Mouse (Mus musculus): ENCODE results near the gene Smc6.

The Smc6 gene

DNA sequence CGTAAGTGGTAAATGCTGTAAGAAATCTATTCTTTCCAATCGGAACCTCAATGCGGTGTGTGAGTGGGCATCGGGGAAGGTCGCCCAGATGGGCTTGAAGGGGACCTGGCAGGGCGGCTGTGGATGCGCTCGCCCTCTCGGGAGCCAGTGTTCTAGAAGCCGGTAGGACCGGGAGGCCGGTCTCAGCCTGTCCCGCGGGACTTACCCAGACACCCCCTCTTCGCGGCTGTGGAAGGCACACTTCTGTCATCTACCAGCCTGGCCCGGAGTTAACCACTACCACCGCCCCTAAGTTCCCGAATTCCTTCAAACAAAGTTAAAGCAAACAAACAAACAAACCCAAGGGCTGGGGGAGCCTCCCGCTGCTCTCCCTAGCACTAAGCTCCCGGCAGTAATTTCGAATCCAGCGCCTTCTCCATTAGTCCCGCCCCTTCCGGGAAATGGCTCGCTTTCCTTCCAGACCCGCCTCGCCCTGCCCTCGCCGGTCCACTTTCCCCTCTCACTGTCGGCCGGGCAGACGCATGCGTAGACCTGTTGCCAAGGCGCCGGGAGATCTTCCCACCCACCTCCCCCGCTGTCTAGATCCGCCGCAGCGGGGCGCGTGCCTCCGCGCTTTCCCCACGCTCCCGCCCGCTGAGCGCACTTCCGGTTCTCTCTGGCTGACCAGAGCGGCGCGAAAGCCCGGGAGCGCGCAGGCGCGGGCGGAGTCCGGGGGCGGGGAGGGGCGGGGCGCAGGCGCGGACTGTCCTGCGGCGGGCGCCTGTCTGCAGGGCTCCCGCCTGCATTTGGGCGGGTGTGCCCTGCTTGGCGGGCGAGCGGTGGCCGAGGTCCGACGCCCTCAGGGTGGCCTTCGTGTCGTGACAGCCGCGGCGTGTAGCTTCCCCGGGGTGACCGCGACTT, at the start of gene Smc6, which contains the start of gene Gen1:
Gene Smc6 (plus strand): TSS at position 505 of the 900 bp plus-strand sequence.
Gene Gen1 (minus strand): TSS at position 420 of the 900 bp plus-strand sequence.
- DNase-seq (ENCODE audit: low spot score) = peak; percentile 98

- DNase-seq (ENCODE audit: low spot score) = no peak
Measured at GRCm38 (mm10) chr12:11216454-11216853, 49.2 kb upstream of the Smc6 start.

- DNase-seq (ENCODE audit: low spot score) = no peak
Measured at GRCm38 (mm10) chr12:11217726-11218250, 47.9 kb upstream of the Smc6 start.

DNA sequence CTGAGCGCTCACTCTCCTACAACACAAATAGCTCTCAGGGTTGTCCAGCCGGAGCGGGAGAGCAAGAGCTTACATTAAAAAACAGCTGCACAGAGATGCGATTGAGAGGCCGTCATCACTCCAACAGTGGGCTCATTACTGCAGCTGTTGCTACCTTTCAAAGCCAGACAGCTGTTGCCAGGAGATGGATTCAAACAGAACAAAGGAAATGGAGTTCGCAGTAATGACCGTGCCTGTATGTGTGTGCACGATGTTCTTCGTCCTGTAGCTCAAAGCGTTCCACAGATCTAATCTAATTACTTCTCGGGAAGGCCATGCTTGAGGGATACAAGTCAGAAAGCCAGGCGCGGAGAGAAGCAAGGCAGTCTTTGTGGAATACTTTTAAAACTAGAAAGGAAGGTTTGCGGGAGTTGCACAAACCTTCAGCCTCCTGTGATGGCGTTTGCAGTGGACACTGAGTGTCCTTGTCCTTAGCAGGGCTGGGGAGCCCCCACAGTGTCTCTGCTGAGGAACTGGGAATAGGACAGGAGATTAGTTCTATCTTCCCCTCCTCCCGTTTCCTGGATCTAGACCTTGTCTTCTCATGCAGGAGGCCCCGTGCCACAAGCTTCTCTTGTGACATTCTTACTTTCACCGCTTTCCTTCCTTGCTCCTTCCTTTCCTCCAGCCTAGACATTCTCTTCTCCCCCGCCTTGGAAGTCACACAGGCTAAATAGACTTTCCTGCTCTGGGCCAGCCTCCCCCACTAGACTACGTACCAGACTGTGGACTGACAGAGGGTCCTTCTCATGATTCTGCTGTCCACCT, 44.0 kb upstream of the Smc6 start:
- DNase-seq (ENCODE audit: low spot score) = no peak

- DNase-seq (ENCODE audit: low spot score) = no peak
Measured at GRCm38 (mm10) chr12:11222566-11222965, 43.1 kb upstream of the Smc6 start.

GRCm38 (mm10) chr12:11223090-11223489, 42.6 kb upstream of the Smc6 start:
- no peak for DNase-seq (ENCODE audit: low spot score)

GRCm38 (mm10) chr12:11224722-11225121, 41.0 kb upstream of the Smc6 start:
- no peak for DNase-seq (ENCODE audit: low spot score)

GRCm38 (mm10) chr12:11226123-11226522, 39.6 kb upstream of the Smc6 start:
- DNase-seq (ENCODE audit: low spot score) = no peak

DNA sequence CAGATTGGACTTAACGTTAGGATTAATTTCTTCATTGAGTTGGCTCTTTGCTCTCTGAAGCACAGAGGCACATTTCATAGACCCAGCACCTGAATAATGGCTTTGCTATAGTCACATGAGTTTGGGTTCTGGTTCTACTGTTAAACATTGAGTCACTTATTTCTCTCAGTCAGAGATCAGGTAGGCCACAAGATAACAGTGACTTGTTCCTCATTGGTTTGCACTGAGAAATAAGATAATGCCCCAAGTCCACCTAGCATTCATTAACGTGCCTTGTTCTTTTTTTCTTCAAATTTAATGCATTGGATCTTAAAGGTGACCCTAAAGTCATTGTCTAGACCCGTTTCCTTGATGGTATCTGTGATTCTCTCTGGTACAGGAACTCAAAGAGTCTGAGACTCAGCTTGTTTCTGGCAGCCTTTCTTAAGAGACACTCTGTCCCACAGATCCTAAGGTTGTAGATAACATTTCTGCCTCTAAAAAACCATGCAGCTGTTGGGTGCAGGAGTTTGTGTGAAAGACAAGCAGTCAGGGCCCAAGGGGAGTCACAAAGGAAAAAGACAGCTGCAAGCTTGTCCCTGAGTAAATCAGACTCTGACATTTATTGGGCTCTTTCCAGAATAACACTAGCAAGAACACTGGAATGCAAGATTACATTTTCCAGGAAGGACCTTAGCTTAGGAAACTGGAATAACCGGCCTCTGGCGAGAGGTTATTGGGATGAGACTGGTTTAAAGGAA, 39.0 kb upstream of the Smc6 start:
- DNase-seq (ENCODE audit: low spot score) = no peak

GRCm38 (mm10) chr12:11230267-11230666, 35.4 kb upstream of the Smc6 start:
- DNase-seq (ENCODE audit: low spot score) = no peak

DNA sequence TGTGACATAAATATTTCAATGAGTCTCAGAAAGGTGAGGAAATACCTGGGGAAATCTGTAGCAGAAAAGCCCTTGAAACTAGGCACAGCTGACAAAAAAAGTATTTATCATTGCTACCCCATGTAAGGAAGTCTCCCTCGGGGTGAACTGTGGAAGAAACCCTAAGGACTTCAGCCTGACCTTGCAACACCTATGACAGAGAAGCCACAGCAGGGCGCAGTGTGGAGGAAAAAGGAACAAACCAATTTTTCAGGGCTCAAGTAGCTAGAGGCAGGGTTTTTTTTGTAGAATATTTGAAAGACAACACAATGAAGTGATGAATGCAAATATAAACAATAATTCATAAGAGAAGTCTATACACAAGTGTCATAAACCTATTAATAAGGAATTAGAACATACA, 29.7 kb upstream of the Smc6 start:
- no peak for DNase-seq (ENCODE audit: low spot score)

GRCm38 (mm10) chr12:11247460-11247859, 18.2 kb upstream of the Smc6 start:
- no peak for DNase-seq (ENCODE audit: low spot score)

DNA sequence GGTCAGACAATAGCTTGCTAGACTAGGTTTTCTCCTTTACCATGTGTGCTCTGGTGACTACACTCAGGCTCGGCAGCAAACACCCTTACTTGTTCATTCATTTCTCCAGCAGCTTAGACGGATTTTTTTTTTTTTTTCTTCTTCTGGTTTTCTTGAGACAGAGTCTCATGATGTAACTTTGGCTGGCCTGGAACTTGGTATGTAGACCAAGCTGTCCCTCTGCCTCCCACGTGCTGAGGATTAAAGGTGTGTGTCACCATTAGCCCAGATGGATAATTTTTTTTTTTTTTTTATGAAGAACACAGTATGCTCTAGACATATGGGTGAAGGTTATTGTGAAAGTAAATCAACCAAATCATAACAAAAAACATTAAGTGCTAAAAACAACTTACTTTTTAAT, 15.4 kb upstream of the Smc6 start:
- no peak for DNase-seq (ENCODE audit: low spot score)

DNA sequence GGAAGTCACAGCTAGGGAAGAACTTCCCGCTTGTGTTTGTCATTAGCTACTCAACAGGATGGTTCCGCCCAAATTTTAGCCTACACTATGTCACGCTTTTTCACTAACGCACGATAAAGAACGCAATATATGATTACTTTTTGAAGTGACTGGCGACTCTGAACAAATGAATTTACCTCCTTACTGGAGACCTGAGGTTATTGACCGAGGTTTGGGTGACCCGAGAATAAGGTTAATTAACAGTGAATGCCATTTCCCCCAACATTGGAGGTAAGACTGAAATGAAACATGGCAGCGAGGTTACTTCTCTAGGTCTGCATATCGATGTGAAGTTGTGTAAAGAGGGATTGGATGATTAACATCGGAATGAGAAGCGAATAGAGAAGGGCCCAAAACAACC, 791 bp upstream of the Smc6 start:
- DNase-seq (ENCODE audit: low spot score) = peak; percentile 19

GRCm38 (mm10) chr12:11266282-11266985, 748 bp downstream of the Smc6 start:
- DNase-seq (ENCODE audit: low spot score) = no peak

GRCm38 (mm10) chr12:11267030-11267429, 1.3 kb downstream of the Smc6 start:
- peak; percentile 9 for DNase-seq (ENCODE audit: low spot score)

GRCm38 (mm10) chr12:11272568-11272967, 6.9 kb downstream of the Smc6 start:
- no peak for DNase-seq (ENCODE audit: low spot score)

DNA sequence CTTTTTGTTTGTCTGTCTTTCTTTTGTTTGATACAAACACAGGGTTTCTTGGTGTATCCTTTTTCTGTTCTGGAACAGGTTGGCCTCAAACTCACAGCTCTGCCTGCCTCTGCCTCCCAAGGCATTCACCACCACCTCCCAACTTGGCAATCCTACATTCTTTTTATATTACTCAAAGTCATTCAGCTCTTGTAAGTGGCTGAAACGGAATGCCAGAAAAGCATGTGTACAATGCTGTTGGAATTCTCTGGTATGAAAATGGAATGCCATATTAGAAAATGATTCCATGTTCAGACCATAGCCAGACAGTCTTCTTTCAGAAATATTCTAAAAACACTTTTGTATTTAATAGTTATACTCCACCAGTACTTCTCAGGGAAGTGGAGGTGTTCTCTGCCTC, 7.5 kb downstream of the Smc6 start:
- no peak for DNase-seq (ENCODE audit: low spot score)

GRCm38 (mm10) chr12:11276632-11277031, 10.9 kb downstream of the Smc6 start:
- no peak for DNase-seq (ENCODE audit: low spot score)

DNA sequence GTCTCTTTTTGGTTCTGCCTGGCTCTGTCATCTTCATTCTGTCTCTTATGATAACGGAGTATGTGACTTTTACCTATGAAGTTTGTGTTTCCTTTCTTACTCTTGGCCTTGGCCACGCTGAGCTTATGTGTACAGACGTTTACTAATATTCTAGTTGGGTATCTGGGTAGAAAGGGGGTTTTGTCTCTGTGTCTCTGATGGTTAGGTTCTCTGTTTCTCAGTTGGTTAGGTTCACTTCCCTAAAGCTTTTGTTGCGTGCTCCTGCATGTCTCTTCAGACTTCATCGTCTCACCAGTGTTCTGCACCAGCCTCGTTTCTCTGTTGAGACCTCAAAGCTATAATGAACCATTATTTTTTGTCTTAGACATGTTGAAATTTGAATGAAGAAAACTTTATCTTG, 11.5 kb downstream of the Smc6 start:
- DNase-seq (ENCODE audit: low spot score) = no peak

DNA sequence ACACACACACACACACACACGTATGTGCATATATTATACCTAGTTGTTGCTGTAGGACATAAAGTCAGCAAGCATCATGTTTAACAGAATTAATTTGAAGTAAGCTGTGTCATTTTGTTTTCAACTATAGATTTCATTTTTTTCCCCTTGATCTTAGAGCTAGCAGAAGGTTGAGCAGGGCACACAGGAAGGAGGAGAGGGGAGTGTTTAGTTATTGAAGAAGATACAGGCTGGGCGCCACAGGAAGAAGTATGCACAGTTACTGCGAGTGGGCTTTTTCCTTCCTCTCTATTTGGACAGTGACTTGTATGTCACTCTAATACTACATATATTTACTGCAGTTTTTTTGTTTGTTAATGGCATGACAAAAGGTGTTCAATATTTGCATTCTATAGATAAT, 14.2 kb downstream of the Smc6 start:
- no peak for DNase-seq (ENCODE audit: low spot score)

Data from yolk sac, embryonic 10.5 days (tissue).